Mouse (Mus musculus) A20 (cell line): Measurements from ENCODE around the gene Gpr132.

Experiments
- DNase-seq: peaks from one replicate; pipeline ENCODE4 v3.0.0-alpha.2; 2011; ENCODE audit warnings: low read depth, low spot score

The Gpr132 gene

DNA sequence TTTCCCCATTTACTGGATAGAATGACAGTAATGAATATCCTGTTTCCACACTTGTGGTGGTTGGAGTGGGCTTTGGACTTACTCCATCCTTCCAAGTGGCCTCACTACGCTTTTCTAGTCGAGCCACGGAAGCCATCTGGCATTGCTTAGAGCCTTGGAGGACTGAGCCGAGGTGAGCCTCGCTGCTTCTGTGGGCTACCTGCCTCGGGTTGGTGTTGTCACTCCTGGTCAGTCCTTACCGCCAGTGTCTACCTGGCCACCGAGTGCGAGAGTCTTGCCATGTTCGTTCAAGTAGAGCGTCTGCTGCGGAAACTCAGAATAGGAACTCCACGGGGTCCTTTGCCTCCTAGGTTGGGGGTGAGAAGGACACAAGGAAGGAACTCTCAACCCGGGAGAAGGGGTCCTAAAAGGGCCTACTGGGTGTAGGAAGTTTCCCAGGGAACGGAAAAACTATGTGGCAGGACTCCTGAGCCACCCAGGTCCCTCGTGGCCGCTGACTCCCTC is 9.1 kb upstream of the Gpr132 start:
- no peak for DNase-seq

DNA sequence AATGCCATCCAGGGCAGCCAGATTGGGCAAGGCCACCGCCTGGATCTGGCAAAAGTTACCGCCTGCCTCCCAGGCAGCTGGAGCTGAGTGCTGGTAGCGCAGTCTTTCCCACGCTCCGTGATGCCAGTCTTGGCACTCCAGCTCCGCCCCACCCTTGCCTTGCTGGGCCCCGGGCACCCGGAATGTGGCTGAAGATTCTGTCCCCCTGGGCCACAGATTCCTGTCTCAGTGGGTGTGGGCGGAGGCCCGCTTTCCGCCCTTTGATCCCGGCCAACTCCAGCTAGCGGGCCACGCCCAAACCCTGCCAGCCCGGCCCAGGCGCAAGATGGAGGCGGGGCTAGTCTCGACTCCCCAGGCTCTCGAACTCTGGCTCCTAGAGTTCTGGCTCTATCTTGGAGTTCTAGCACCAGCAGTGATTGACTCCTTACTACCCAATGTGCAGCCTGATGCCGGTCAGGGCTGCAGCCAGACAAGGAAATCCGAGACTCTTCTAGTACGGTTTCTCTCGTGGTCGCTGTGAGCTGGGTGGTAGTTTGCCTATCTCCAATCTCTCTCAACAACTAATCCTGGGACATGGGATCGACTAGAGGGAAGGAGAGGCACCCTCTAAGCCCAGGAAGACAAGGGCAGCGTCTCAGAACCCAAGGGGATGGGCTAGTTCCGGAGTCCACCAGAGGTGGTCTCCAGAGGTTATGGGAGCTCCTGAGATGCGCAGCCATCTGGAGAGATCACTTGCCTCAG is 8.5 kb upstream of the Gpr132 start:
- DNase-seq: no peak

DNA sequence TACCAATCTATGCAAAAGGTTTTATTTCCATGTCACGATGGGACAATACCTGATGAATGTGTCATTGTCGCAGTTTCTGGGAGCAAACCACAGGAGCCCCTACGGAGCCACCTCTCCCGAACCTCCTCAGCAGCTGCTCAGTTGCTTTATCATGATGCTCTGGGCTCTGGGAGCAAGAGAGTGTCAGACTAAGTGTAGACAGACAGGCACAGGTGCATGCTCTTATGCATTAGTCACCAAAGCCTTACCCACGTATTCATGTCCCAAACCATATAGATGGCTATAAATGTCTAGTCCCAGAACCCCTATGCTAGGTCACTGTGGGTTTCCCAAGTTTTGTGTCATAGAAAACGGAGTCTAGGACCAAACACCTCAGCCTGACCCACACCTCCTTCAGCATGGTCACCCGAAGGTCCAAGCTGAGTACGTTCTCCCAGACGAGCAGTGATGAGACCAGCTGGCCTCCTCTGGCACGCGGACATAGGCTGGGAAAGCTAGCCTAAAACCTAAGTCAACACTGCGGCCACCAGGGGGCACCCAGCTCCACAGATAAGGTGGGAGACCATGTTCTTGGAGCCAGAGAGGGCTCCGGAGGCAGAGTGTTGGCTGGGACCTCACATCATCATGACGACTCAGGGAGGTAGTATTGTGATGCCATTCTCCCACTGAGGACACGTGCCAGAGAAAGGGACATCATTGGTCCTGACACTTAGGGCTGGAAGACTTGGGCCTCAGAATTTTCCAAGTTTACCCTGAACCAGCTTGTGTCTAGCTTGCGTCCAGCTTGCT is 7.4 kb upstream of the Gpr132 start:
- peak; percentile 75 for DNase-seq

DNA sequence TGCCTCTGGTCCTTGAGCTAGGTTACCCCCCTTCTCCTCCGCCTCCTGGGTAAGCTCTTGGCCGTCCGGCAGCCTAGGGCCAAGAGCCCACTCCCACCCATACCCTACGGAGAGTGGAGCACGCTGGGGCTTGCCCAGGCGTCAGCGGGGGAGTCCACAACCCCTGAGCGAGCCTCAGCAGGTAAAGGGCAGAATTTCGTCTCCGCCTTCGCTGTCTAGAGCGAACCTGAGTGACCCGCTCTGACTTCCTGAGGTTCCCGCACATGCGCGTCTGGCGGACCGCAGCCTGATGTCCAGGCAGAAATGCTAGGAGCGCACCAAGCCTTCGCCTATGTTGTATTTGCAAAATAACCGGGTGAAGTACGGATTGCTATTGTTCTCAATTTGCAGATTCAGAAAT is 6.2 kb upstream of the Gpr132 start:
- no peak for DNase-seq

DNA sequence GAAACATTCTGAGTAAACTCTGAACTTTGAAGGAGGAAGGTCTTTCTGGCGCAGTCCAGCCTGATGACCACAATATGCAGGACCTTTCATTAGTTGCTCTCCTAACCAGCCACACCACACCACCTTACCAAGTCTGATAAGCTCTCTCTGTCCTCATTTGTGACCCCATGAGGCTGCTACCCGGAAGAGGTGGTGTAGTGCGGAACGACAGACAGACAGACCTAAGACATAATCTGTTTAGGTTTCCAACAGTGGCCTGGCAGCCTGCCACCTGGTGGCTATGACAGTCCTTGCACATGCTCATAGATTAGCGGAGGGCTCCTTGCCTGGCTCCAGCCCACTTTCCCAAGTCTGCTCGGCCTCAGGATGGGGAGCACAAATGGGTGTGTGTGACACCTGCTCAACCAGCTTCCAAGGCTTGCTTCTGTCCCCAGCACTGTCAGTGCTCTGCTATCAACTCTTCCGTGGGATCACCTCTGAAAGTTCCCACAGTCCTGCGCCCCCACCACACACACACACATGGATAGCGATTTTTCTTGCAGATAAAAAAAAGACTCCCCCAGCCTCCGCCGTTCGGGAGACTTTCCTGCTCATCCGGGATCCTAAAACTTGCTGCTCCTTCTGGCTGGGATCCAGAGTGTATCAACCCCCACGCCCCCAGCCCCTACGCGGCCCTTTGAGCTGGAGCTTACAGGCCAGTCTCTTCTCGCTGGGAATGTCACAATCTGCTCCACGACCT is 5.6 kb upstream of the Gpr132 start:
- DNase-seq: peak; percentile 73

DNA sequence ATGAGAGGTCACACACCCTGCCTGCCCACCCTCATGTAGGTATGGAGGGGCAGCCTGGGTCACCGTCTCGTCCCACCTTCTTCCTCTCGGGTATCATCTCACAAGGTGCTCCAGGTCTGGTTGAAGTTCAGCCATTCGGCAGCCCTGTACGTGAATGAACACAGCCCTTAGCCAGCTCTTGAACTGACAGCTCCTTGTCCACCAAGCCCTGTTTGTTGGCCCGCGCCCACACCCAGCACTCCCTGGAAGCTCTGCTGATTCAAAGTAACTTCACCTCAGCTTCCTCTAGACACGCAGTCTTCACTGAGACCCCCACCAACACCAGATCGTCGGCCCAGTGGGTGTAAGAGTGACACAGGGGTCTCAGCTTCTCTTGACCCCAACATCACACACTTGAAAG is 5.0 kb upstream of the Gpr132 start:
- DNase-seq: no peak

DNA sequence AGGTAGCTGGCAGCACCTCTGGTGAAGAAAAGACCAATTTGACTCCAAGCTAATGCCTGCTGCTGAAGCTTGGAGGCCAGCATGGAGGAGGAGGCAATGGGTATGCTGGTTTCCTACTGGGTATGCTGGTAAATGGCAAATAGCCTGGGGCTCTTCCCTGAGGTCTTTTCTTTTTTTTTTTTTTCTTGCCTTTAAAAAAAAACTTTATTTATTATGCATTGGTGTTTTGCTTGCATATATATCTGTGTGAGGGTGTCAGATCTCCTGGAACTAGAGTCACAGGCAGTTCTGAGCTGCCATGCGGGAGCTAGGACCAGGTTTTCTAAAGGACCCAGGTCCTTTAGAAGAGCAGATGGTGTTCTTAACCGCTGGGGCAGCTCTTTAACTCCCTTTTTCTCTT is 3.2 kb upstream of the Gpr132 start:
- DNase-seq: no peak

DNA sequence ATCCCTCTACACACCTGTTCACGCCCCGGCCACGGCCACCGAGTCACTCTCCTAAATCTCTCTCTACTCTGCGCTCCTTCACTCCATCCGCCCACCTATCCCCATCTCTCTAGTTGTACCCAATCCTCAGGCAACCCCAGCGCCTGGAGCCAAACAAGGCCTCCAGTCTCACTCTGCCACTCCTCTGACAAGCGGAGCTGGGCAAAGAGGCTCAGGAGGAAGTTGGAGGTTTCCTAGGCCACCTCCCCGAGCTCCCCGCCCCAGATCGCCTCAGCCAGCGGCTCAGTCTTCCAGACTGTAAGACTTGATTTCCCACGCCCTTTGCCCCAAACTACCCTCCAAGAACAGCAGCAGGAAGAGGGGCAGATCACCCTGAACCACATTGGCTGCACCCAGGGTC is 2.7 kb upstream of the Gpr132 start:
- no peak for DNase-seq

DNA sequence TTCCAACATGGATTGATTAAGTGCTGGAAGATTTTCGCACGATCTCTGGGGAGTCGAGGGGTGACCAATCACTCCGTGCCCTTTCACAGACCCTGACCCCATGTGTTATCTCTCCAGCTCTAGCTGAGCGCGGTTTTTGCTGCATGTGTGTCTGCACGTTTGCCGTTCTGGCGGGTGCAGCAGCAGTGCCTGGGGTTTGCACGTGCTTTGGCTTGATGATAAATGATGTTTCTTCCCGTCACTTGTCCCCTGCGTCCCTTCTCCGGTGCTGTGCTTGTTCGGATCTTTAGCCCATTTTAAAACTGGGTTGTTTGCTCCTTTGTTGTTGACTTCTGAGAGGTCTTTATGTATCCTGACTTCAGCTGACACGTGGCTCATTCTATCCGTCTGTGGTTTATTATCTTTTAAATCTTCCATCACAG is 1.8 kb upstream of the Gpr132 start:
- no peak for DNase-seq

DNA sequence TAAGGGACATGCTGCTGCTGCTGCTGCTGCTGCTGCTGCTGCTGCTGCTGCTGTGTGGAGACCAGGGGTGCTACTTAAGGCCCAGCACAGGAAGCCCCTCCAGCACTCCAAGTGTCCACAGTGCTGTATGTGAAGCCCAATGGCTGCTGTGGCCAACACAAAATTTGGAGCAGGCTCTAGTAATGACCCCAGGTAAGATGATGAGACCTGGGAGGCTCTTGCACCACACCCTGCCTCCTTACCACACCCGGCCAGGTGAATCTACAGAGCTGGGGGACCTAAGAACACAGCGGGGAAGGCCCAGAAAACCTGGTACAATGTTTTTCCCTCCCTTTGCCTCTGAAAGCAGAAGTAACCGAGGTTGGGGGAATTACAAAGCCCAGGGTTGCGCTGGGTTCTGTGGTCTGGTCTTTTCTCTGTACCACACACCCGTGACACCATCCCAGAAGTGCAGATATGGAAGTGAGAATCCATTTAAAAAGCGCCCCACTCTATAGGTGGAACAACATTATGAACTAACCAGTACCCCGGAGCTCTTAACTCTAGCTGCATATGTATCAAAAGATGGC is 838 bp downstream of the Gpr132 start:
- DNase-seq: peak; percentile 90

DNA sequence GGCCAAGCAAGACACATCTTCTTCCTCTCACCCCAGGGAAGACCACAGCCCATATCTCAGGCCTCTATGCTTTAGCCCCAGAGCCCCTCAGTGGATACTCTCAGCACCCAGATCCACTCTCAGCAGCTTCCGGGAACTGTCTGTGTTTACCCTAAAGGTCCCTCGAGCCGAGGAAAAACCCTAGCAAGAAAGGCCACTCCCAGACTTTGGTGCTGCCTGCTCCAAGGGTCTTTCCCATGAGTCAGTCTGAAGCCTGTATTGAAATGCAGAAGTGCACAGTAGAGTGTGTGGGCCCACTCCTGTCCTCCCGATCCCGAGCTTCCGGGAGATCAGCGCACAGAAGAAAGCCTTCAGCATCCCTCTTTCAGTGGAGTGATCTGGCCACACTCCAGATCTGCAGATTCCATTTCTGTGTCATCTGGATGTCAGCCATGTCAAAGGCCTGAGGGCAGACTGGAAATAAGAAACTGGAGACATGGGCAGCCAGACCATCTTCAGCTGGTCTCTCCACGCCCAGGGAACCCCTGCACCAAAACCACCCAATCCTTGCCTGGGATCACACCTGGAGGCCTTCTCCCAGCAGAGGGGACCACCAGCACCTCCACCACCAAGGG is 1.5 kb downstream of the Gpr132 start:
- DNase-seq: no peak

DNA sequence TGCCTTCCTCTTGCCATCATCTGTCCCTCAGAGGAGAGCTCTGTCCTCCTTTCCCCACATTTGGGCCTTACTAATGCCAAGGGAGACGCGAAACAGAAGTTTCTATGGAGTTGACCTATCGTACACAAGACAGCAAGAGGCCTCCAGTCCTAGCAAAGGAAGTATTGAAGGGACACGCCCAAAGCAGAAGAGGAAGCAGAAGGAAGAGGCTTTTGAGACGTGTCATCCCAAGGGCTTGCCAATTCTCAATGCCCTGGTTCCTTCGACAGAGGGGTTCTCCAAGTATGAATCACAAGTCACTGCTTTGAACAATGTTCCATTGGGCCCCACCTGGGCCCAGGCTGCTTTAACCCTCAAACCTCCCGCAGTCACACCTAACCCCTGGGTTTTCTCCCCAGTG is 3.2 kb downstream of the Gpr132 start:
- no peak for DNase-seq

DNA sequence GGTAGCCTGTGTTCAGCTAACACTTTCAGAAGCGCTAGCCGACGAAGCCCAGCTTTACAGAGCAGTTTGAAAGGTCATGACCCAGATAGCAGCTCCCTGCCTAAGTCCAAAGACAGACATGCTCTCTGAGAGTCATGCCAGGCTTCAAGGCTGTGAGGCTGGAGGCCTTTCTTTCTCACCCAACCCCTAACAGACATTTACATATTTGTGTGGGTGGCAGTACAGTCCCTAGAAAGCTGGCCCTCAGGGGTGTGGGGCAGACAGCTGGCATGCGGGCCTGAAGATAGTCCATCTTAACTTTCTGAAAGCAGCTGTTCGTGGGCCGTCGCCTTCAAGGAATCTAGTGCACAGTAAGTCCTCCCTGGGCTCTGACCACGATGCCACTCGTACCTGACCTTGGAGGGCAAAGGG is 6.1 kb downstream of the Gpr132 start:
- DNase-seq: peak; percentile 76

DNA sequence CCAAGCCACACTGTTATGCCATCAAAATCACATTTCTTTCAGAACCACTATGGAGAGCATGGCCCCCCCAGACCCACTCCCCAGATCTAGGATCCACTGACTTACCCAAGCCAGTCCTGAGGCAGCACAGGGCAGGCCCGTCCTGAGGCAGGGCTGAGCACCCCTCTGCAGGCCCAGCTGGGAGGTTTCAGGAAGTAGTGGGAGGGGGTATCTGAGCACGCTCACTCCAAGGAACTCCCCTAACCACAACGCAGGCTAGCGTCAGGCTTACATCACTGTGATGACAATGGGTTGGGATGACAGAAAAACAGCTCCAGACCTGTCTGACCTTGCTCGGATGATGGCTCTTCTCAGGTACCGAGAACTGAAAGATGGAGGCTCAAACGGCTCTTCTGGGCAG is 7.3 kb downstream of the Gpr132 start:
- no peak for DNase-seq

DNA sequence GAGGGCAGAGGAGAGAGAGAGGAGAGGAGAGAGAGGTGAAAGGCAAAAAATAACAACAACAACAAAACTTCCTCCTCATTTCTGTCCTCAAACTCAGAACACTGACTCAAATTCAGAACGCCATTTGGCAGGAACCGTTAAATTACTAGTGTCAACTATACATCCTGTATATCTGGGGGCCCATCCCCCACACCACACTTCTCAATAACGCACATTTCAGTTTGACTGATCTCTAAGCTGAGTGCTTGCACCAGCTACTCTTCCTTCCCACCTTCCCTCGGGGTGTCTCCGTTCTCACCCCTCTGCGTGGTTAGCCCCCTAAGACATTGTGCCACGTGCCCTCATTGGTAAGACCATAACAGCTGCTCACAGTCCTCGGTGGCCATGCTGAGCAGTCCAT is 8.1 kb downstream of the Gpr132 start:
- DNase-seq: no peak

DNA sequence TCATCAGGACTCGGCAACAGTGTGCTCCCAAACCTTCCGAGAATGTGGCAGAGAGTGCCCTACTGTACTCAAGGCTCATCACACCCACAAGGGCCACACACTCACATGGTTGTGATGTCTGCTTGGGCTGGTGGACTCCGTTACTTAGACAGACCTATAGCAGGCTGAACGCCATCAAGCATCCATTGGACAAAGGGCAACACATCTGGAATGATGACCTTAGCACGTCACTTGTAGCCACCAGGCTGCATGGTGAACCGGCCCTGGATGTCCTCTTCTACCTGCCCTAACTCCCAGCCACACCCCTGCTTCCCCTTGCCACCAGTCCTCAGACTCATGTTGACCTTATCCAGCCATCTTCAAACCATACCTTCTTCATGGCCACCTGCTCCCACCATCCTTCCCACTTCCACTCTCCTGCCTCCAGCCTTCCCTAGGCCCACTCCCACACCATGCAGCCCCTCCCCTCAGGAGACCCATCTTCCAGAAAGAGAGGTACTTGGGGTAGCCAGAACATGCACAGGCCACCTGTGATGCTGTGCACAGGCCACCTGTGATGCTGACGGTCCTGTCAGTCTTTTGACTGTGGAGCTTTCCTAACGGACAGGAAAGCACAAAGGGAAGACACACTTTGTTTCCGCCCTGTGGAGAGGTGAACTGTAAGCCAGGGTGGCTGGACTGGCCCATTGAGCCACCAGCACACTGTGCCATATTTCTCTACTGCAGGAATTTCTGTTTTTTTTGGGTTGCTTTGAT is 9.3 kb downstream of the Gpr132 start:
- no peak for DNase-seq

DNA sequence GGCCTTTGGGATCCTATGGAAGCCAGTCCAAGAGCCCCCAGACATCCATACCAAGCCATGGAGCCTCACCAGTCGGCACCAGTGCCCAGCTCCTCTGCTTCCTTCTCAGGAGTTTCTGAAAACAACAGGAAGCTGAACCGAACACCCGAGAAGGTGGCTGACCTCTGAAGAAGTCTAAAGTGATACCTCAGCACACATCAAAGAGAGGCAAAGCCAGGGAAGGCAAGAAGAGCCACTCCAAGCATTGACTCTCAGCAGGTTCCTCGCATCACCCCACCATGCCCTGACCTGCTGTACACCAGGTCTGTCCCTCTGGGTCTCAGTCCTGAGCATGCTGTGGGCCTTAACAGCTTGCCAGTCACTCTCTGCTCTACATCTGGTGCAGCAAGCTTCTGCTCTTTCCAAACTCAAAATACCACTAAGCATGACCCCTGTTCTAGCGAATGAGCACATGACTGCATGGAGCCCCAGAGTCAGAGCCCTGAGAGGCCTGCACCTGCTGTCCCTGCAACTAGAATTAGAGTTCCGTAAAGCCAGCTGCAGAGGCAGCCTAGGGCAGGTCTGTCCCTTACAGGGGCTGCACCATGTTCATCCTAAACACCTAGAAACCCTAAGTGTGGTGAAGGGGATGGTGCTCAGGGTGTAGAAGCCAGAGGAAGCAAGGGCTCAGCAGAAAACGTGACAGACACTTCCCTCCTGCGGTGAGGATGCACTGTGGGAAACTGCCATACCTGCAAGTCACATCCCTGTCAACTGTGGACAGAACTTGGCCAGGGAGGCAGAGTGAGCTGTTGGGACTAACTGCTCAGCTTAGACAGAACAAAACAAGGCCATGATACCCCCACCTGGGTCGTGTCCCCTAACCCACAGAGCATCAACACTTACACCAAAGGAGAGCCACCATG is 10.8 kb downstream of the Gpr132 start:
- peak; percentile 90 for DNase-seq

DNA sequence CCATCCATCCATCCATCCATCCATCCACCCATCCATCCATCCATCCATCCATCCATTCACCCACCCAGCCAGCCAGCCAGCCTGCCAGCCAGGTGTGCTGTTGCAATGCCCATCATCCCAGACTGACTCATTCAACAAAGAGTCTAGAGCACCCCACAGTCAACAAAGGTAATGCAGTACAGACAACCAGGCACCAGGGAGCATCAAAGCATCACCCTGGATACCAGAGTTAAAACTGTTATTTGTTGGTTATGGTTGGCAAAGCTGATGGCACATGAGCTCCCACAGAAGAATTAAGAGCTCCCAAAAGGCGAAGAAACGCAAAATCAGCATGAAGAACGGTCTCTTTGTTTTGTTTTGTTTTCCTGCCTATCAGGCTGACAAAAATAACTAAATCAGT is 11.7 kb downstream of the Gpr132 start:
- DNase-seq: peak; percentile 71

DNA sequence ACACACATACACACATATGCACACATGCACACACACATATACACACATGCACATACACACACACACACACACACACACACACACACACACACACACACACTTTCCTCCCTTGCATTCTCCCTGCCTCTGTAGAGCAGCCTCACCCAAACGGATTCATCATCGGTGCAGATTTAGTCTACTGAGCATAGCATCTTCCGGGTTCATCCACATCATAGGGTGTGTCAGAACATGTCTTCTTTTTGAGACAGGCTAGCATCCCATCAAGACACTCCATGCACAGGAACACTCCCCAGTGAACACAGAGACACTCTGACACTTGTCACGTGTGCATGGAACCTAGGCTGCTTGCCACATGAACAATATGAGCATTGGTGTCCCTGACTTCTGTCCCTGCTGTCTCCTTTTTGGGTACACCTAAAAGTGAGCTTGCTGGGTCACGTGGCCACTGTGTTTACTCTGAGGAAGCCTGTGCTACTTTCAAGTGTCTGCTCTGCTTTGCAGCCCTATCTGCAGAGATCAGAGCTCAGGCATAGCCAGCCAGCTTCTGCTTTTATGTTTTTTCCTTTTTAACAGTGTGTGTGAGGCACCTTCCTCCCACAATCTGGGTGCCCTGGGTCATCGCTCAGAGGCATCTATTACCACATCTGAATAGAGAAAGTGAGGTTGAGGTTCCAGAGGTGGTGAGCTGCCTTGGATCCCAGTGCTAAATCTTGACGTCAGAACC is 13.3 kb downstream of the Gpr132 start:
- DNase-seq: peak; percentile 71
